Mouse (Mus musculus) megakaryocyte-erythroid progenitor cell, adult 5-6 weeks (primary cell): ENCODE measurements around the gene Mxi1. TPM values are rescaled to one million over a fixed set of nuclear protein-coding genes. Genes with fewer than 3 reads are reported as not detected.
A peak's percentile ranks its signal among the peaks of the same experiment; 100 is the strongest.

Source experiments
- ATAC-seq: replicated peaks from 2 replicates; pipeline ENCODE4 v1.8.0; 2016; ENCODE audit warnings: mild to moderate bottlenecking, inconsistent platforms; ENCODE audit not compliant: severe bottlenecking, poor library complexity, low FRiP score, low TSS enrichment
- total RNA-seq, 2 experiments: library from RNA; stranded (forward) in 1 of 2; stranded (reverse) in 1 of 2; fragments of 200-1000, 215-1000 nt in 1 of 2; fragments of >200 nt in 1 of 2; fragmentation: Nextera tagmentation in 1 of 2; gene quantifications; 2 replicates each; pipeline ENCODE4 v1.2.3; 2014 to 2017

Gene Mxi1
- total RNA-seq, 2 experiments from 2014 or later = 21.1 to 82.7 TPM

DNA sequence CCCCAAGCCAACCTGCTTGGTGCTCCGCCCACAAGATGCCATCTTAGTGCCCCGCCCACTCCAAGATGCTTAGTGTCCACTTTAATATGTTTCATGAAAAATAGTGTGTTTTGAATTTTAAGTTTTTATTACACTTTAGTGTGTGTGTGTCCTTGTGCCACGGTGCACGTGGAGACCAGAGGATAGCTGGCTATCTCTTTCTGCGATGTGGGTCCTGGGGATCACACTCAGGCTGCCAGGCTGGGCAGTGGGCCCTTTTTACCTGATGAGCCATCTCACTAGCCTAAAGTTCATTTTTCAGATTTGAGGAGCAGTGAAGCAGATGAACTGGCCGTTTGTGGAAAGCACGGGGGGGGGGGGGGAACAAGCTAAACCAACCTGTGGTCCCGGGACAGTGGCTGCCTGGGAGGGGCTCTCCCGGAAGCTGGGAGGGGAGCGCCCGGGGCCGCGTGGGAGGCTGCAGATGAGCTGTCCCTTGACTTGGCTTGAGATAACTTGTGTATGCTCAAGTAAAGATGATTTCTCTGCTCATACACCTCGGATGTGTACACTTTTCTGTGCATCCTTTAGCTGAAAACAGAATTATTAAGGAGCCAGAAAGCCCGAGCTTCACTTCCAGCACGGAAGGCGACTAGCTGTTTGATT is 99.5 kb downstream of the Mxi1 start:
- no peak for ATAC-seq

DNA sequence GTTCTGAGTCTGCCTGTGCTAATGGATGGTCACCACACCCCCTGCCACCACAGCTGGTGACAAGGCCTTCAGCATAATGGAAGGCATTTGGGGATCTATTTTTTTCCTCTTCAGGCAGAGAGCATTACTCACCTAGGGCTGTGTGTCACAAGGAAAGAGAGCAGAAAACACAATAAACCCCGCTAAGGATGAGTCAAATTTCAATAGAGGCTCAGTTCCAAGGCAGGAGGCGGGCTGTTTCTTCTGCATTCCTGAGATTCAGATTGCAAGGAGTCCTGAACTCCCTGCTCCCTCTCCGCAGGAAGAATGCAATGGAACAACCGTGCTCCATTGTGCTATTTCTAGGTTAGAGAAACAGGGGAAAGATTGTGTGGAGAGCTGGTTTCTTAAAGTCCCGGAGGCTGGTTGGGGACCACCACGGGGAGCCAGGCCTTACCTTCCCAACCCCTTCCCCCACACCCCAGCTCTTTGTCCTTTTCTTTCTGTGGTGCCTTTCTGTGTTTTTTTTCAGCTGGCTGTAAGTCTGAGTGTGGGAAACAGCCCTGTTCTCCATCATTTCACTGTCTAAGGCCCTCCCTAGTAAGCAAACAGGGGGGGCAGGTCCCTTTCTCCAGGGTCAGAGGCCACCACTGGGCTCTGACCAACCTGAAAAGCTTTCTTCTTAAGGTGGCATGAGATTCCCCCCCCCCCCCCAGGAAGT is 102.0 kb downstream of the Mxi1 start:
- no peak for ATAC-seq

DNA sequence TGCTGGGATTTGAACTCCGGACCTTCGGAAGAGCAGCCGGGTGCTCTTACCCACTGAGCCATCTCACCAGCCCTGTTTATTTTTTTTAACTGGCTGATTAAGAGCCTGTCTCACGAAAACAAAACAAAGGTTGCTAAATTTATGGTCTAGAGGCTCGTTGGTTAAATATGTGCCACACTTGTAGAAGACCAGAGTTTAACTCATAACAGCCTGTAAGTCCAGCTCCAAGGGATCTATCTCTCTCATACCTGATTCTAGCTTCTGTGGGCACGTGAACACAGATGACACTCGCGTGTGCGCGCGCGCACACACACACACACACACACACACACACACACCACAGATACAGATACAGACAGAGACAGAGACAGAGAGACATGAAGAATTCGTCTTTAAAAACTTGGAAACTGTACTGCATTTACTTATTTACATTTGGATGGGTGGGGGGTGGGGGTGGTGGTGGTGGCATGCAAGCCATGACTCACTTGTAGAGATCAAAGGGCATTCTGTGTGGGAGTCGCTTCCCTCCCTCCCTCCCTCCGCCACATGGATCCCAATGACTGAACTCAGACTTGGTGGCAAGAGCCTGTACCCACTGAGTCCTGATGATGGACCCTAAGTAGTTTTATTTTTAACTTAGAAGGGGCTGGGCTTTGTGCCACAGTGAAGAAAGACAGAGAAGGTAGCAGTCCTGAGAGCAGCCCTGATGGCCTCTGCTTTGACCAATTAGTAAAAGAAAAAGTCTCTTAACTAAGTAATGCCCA is 103.5 kb downstream of the Mxi1 start:
- ATAC-seq = no peak

DNA sequence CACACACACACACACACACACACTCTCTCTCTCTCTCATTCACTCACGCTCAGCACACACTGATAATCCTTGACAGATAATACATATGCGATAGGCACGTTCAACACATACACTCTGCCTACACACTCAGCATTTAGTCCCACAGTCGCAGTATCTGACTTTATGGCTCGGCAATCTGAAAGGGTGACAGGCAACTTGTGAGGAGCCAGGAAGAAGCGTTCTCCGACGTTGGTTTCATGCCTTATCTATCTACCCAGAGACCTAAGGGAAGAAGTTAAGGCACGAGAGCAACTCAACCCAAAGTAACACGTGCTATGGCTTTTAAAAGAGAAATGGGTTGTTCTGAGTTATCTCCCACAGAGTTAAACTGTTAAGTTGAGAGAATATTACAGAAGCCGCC is 104.3 kb downstream of the Mxi1 start:
- peak; percentile 88 for ATAC-seq

DNA sequence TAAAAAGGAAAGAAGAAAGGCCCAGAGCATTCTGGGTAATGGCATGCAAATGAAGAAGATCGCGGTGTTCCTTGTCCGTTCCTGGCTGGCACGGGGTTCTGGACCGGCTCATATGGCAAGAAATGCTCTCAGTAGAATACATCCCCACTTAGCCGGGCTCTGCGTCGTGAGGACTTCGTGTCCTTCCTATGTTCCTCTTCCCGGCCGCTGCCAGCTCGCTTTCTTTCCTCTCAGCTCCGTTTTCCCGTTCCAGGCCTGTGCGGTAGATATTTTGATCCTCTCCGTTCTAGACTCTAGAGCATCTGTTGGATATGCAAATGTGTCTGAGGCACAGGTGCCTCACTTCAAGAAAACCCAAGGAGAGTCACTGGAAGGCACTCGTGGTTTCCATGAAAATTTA is 104.9 kb downstream of the Mxi1 start:
- ATAC-seq = no peak

DNA sequence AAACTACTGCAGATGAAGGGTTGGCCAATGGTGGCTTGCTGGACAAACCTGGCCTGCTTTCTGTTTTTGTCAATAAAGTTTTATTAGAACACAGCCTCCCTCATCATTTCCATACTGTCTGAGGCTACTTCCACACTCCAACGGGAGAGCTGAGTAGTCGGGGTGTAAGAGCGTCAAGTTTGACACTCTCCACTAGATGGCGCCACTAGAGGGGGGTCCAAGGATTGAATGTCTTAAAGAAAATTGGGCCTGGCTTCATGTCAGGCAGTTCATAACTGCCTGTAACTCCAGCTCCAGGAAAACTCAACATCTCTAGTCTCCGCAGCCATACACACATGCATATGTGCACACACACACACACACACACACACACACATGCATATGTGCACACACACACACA is 109.5 kb downstream of the Mxi1 start:
- peak; percentile 50; the same call in 1 of the 2 replicates for ATAC-seq

DNA sequence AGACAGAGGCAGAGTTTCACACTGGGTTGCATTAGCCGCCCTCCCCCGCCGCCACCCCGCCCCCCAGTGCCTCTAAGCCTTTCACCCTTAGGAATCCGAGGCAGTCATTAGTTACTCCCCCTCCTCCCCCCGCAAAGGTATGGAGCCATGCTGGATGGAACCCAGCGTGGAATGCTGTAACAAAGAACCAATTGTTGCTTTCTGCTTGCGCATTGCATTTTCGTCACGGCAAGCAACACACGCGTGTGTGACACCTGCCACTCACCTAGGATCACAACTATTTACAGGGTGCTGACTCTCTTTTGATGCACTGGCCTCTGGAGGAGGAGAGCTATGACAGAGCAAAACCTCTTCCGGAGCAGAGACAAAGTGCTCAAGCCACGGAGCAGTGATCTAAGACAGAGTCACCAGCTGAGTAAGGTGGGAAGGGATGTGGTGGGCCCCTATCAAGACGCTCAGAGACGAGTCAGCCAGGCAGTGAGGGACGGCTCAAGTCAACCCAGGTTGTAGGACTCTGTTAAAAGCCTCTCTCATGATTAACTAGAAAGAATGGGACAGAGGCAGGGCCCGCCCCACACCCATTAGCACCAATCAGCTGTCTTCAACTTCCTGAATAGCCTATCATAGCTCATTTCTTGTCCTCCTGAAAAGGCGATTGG is 110.7 kb downstream of the Mxi1 start:
- peak; percentile 94 for ATAC-seq

DNA sequence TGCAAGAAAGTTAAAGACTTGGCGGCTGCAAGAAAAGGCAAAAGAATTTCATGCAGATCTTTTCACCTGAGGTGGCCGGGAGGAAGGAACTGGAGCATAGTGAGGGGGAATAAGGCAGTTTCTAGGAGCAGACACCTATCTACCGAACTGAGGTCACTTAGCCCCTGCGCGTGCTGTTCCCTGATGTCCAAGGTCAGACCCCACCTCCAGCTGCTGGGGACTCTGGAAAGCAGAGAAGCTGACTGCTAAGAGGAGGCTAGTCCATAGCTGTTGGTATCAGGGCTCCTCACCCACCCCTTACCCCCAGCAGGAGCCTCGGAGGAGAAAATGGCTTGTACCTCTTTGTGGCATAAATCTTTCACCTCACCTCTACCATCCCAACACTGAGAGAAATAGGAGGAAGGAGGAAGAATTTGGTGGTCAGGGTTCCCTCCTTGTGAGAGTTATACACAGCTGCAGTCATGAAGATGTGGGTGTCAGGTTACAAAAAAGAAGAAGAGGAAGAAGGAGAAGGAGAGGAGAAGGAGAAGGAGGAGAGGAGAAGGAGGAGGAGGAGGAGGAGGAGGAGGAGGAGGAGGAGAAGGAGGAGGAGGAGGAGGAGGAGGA is 111.4 kb downstream of the Mxi1 start:
- ATAC-seq = no peak

DNA sequence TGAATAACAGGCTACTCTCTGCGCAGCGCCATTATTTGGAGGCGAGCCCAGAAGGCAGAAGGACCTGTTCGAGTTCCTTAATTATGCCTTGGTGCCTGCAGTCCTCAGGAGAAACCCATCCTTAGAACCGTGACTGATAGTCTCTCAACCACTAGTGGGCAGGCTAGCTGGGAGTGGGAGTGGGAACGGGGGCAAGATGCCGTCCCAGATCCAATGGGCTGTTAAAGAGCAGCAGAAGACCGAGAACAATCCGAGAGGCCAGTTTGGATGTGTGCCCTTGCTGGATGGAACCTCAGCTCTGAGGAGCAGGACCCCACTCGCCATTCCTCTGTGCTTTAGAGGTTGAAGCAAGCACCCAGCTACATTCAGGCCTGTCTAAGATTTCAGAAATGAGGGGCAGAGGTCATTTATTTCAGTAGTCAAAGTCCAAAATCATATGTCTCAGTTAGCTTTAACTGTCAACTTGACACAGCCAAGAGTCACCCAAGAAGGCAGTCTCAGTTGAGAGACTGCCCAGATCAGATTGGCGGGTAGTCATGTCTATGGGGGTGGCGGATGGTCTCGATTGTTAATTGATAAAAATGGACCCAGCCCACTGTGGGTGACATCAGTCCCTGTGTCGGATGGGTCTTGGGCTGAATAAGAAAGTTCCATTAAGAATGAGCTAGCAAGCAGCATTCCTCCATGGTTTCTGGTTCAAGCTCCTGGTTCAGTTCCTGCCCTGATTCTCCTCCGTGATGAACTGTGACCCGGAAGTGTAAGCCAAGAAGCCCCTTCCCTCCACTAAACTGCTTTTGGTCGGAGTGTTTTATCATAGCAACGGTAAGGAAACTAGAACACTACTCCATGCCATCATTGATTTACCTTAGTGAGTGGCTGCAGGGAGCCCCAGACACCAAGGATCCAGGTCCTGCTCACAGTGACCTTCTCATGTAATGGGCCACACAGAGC is 112.3 kb downstream of the Mxi1 start:
- no peak for ATAC-seq

DNA sequence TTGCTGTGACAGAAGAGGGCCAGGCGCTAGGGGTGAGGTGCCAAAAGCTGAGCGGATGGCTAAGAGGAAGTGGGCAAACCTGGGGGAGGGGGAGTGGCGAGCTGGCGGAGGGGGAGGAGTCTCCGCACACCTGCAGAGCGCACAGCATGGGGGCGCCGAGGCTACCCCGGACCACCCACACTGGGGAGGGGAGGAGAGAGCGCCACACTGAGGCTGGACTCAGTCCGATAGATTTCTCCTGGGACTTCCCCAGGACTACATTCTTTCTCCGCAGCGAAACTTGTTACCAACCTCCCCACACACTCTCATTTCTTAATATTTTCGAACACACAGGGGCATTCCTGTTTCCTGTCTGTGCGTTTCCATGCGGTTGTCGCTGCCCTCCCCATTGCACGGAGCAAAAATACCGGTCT is 113.0 kb downstream of the Mxi1 start:
- no peak for ATAC-seq

DNA sequence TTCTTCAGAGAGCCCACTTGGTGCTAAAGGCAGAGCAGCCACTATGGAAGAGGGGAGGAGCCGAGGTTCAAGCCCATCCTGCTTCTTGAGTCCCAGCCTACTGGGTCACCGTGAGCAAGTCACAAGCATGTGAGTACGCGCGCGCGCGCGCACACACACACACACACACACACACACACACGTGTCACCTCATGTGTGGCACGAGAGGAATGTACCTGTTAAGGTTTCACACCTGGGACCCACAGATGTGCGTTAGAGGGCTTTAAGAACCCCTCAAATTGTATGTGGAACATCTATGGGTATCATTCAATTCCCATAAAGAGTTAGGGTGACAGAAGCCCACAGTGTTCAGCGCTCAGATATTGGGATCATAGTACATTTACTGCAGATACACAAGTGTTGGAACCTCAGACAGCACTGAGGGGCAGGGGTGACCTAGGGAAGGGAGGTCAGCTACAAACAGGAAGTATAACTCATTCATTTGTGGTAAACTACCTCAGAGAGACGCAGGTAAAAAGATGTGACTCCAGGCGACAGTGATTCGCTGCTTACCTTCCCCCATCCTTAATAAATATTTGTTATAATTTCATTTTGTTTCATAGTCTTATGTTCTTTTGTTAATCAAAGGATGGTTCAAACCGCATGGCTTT is 113.6 kb downstream of the Mxi1 start:
- ATAC-seq = no peak

DNA sequence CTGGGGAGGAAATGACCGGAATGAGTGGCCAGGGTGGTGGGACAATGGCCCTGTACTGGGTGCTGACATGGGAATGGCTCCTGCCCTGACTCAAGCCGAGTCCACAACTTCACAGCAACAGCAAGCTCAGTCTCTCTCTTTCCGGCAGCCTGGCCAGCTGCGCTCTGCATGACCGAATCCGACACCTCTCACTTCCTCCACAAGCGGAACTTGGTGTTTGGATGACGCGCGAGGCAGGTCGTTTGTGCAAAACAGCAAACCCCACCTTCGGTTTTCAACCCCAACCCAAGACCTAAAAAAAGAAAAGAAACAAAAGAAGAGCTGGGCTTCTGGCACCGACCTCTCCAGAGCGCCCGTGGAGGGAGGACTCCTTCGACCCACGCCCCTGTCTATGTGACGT is 114.3 kb downstream of the Mxi1 start:
- ATAC-seq = 0 out of 2 replicates have a peak, but pooled peaks have one; percentile 16

Other genes starting within 250 kb of the Mxi1 start
- 21.4 and 29.3 TPM in 2 replicates for gene Add3, start 170.1 kb upstream of the Mxi1 start, total RNA-seq (2014; fragmentation: Nextera tagmentation)
- 37.2 and 52.9 TPM in 2 replicates for gene Add3, start 170.1 kb upstream of the Mxi1 start, total RNA-seq (2017)
- not detected in 2 replicates for gene Gm10197, start 61.2 kb downstream of the Mxi1 start, total RNA-seq (2014; fragmentation: Nextera tagmentation)
- not detected in 2 replicates for gene Gm10197, start 61.2 kb downstream of the Mxi1 start, total RNA-seq (2017)
- gene Smndc1, start 80.1 kb downstream of the Mxi1 start, total RNA-seq (2014; fragmentation: Nextera tagmentation) = 56.9 and 60.9 TPM in 2 replicates
- 34.7 and 45.6 TPM in 2 replicates for gene Smndc1, start 80.1 kb downstream of the Mxi1 start, total RNA-seq (2017)
- 1.6 and 2.9 TPM in 2 replicates for gene Dusp5, start 218.6 kb downstream of the Mxi1 start, total RNA-seq (2014; fragmentation: Nextera tagmentation)
- 5.4 and 12.3 TPM in 2 replicates for gene Dusp5, start 218.6 kb downstream of the Mxi1 start, total RNA-seq (2017)